Mouse (Mus musculus): ENCODE measurements around the gene Nr5a1. TPM values are rescaled to one million over a fixed set of nuclear protein-coding genes. Genes with fewer than 3 reads are reported as not detected.

Nr5a1 gene
- total RNA-seq (2021): not detected
- long read RNA-seq, experiment 1: 0 reads
- long read RNA-seq, experiment 2: 0 reads

DNA sequence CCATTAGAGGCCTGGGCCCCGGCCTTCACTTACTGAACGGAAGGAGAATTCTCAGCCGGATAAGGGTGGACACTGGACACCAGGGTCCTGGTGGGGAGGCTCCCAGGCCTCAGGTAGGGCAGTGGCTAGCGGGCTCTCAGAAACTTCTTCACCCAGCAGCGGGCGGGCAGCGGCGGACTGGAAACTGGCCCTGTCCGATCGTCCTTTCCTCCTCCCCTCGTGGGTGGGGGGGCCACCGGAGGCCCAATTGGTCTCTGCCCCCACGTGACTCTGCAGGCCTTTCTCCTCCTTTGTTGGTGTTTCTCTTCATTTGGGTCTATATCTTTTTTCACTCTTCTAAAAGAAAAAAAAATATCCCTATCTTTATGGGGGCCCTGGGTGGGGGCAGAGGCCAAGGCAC is at the start of gene Nr5a1:
TSS of gene Nr5a1 (minus strand) at position 219 of the 400 bp plus-strand sequence.
- no peak within 1 kb of the TSS for H3K27ac ChIP-seq
- no peak within 1 kb of the TSS for H3K4me3 ChIP-seq
- TF ChIP-seq CTCF (conservative IDR thresholded peaks at IDR 0.05): no peak
- no peak for DNase-seq (ENCODE audit: low spot score in 2 of 2)

GRCm38 (mm10) chr2:38739847-38740246 is 25.5 kb upstream of the Nr5a1 start:
- DNase-seq (ENCODE audit: low spot score in 2 of 2): no peak
- TF ChIP-seq CTCF (conservative IDR thresholded peaks at IDR 0.05): no peak; the same call in 1 of the 2 replicates
- H3K27ac ChIP-seq: no peak overlapping the region
- H3K4me3 ChIP-seq: no peak overlapping the region

DNA sequence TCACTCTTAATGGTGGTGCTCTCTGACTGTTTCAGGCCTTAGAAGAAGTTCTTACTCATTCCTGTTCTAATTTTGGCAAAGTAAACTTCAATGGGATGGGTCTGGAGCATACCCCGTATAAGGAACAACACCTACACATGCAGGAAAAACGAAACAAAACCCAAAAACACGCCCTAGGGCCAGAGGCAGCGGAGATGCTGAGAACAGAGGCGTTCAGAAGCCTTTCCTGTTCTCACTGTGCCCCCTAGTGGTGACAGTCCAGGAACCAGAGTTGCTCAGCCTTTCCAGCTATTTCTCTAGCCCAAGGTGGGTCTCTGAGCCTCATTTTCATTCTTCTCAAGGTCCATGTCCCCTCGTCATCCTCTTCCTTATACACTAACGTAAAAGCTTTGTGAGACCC is 25.1 kb upstream of the Nr5a1 start:
- peak; percentile 97 for TF ChIP-seq CTCF (conservative IDR thresholded peaks at IDR 0.05)
- DNase-seq (ENCODE audit: low spot score in 2 of 2): peak; percentile 73 to 86
- H3K27ac ChIP-seq: no peak overlapping the region
- H3K4me3 ChIP-seq: no peak overlapping the region

- no peak for TF ChIP-seq CTCF (conservative IDR thresholded peaks at IDR 0.05)
- H3K27ac ChIP-seq: no peak overlapping the region
- H3K4me3 ChIP-seq: no peak overlapping the region
- no peak for DNase-seq (ENCODE audit: low spot score in 2 of 2)
Measured at GRCm38 (mm10) chr2:38738601-38739301, 24.4 kb upstream of the Nr5a1 start.

- no peak for TF ChIP-seq CTCF (conservative IDR thresholded peaks at IDR 0.05)
- no peak for DNase-seq (ENCODE audit: low spot score in 2 of 2)
- no peak overlapping the region for H3K27ac ChIP-seq
- H3K4me3 ChIP-seq: no peak overlapping the region
Measured at GRCm38 (mm10) chr2:38735740-38736139, 21.4 kb upstream of the Nr5a1 start.

DNA sequence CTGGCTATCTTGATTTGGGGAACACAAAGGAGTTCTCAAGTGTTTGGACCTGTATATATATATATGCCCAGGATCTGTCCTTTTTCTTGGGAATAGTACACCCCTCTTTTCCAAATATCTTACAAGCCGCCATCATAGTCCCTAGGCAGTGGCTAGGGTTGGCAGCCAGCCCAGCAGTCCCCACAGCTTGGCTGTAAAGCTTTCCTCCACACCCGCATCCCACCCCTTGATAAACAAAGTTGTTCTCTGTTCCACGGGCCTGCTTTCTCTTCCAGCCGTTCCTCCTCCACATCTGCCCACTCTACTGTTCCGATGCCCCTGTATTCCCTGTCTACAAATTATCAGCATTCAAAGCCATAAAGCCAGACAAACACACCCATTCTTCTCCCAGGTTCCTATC is 20.4 kb upstream of the Nr5a1 start:
- no peak for TF ChIP-seq CTCF (conservative IDR thresholded peaks at IDR 0.05)
- H3K4me3 ChIP-seq: no peak overlapping the region
- no peak for DNase-seq (ENCODE audit: low spot score in 2 of 2)
- no peak overlapping the region for H3K27ac ChIP-seq

- no peak for TF ChIP-seq CTCF (conservative IDR thresholded peaks at IDR 0.05)
- no peak overlapping the region for H3K27ac ChIP-seq
- DNase-seq (ENCODE audit: low spot score in 2 of 2): no peak
Measured at GRCm38 (mm10) chr2:38730331-38730827, 16.0 kb upstream of the Nr5a1 start.

DNA sequence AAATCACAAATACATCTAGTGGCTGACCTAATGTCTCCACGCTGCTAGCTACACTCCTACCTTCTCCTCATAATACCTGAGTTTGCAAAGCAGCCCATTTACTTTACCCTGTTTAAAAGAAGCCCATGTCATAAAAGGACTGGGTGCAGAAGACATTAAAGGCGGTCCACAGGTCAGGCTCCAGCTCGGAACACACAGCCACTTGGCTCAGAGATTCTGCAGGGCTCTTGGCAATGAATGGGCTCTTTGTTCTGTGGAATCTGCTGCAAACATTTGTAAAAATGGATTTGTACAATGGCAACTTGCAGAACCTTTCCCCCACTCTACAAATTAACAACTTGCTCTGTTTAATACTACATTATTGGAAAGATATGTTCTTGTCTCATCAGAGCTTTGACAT is 11.1 kb upstream of the Nr5a1 start:
- H3K4me3 ChIP-seq: no peak overlapping the region
- no peak for TF ChIP-seq CTCF (conservative IDR thresholded peaks at IDR 0.05)
- no peak for DNase-seq (ENCODE audit: low spot score in 2 of 2)
- no peak overlapping the region for H3K27ac ChIP-seq

More at GRCm38 (mm10) chr2:38730331-38730827, 16.0 kb upstream of the Nr5a1 start:
- H3K4me3 ChIP-seq: no peak overlapping the region

GRCm38 (mm10) chr2:38723378-38723777 is 9.0 kb upstream of the Nr5a1 start:
- no peak for DNase-seq (ENCODE audit: low spot score in 2 of 2)
- Histone ChIP-seq H3K27ac (no peak overlapping the region), H3K4me3 (no peak overlapping the region)
- no peak for TF ChIP-seq CTCF (conservative IDR thresholded peaks at IDR 0.05)

DNA sequence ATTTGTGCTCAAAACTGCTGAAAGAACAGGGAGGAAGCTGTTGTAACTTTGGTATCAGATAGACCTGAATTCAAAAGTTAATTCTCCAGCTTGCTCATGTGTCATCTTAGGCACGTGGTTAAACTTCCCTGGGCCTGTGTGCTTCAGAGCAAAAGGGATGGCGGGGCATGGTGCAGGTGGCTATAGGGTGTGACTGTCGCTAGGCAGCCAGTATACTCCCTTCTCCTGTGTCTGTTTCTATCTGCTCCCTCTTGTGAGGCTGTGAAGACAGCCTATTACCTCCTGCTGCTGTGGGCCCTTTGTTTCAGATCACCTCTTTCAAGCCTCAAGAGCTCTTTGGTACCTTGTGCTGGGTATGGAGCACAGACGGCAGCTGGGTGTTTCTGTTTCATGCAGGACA is 7.7 kb upstream of the Nr5a1 start:
- Histone ChIP-seq H3K27ac (no peak overlapping the region), H3K4me3 (no peak overlapping the region)
- no peak for TF ChIP-seq CTCF (conservative IDR thresholded peaks at IDR 0.05)
- DNase-seq (ENCODE audit: low spot score in 2 of 2): no peak

GRCm38 (mm10) chr2:38720661-38721060 is 6.3 kb upstream of the Nr5a1 start:
- DNase-seq (ENCODE audit: low spot score in 2 of 2): no peak
- no peak overlapping the region for H3K27ac ChIP-seq
- TF ChIP-seq CTCF (conservative IDR thresholded peaks at IDR 0.05): no peak
- H3K4me3 ChIP-seq: no peak overlapping the region

DNA sequence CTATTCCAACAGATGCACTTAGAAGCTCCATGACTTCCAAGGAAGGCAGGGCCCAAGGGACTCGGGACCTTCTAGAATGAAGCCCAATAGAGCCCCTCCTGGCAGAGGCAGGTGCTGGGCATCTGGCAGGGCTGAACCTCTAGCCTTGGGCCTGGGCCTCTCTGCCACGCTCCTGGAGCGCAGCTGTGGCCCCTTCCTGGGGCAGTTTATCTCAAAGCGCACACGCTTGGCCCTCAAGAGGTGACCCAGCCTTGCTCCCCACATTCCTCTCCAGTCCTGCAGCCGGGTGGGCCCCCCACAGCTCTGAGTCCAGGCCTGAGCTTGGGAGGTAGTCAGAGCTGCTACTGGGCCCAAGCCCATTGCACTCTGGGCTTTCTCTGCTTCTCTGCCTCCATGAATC is 5.0 kb upstream of the Nr5a1 start:
- no peak for DNase-seq (ENCODE audit: low spot score in 2 of 2)
- no peak overlapping the region for H3K27ac ChIP-seq
- TF ChIP-seq CTCF (conservative IDR thresholded peaks at IDR 0.05): no peak
- H3K4me3 ChIP-seq: no peak overlapping the region

DNA sequence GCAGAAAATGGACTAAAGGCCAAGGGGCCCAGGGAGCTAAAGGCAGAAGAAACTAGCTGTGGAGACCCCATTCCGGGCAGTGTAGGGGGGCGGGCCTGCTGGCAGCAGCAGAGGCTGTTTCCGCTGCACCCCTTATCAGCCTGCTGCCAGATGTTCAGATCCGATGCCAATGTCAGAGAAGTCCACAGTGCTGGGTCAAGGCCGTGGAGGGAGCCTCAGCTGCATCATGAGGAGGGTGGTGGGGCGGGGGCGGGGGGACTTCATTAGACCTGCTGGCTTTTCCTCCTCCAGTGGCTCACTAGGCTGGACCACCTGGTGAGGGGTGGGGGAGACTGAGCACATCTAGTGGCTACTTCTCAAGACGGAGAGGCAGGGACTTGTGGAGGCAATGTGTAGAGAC is 4.3 kb upstream of the Nr5a1 start:
- no peak for TF ChIP-seq CTCF (conservative IDR thresholded peaks at IDR 0.05)
- Histone ChIP-seq H3K27ac (no peak overlapping the region), H3K4me3 (no peak overlapping the region)
- DNase-seq (ENCODE audit: low spot score in 2 of 2): no peak

- H3K4me3 ChIP-seq: no peak overlapping the region
- H3K27ac ChIP-seq: no peak overlapping the region
- TF ChIP-seq CTCF (conservative IDR thresholded peaks at IDR 0.05): no peak
- no peak for DNase-seq (ENCODE audit: low spot score in 2 of 2)
Measured at GRCm38 (mm10) chr2:38717436-38717835, 3.1 kb upstream of the Nr5a1 start.
